Mouse (Mus musculus) kidney, postnatal 25 days (tissue): ENCODE data around the gene Txk.

ENCODE experiments used
- DNase-seq, 2 experiments: peaks; one replicate each; pipeline ENCODE4 v3.0.0; 2021; ENCODE audit warnings: mixed read lengths in 2 of 2

Txk gene

DNA sequence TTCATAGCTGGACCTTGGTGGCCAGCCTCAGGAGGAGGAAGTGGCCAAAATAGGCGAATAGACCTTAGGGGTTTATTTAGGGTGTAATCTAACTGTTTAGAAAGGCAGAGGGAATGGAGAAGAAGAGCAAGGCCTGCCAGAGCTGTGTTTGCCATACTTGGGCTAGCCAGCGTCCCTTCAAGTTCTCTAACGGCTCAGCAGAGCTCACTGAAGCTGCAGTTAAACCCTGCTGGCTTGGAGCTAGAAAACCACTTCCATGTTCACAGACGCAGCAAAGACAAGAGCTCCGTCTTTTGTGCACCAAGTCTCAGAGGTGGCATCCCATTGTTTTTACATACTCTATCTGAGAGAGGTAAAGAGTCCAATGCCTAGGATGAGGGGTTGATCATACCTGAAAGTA is 2.4 kb downstream of the Txk start:
- DNase-seq, result no peak

DNA sequence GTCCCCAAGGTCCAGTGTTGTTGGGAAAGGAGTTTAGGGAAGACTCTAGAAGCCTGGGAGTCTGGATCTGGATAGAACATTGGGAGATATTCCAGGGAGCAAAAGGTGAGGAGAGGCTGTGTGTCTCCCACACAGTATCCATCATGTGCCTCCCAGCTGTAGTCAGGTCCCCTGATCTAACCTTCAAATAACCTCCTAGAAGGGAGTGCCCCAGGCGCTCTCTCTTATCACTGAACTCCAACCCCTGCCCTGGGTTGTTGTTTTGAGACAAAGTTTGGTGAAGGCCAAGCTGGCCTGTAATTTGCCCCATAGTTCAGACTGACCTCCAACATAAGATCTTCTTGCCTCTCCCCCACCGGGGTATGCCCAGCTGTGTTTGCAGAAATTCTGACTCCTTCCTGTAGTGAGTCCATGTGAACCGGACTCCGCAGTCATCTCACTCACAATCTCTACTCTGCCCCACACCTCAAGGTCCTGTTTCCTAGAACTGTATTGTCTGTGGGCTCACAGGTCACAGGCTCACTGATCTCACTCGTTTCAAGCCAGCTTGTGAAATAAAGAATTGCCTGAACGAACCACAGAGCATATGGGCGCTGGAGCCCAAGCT is 3.8 kb downstream of the Txk start:
- DNase-seq, result no peak

DNA sequence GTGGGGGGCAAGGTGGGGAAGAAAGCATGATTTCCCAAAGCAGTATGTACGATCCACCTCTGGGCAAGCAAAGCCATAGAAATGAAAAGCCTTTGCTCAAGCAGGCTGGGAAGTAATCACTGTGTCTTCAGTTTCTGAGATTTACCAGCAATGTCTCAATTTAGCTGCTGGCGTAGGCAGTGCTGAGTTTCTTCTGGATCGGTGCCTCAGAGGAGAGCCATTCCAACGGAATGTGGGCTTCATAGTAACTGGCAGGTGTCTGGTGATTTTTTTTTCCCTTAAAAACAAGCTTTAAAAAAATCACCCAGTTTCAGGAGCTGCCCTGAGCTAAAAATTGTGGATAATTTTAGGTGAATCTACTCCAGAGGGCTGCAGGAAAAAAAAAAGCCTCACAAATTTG is 5.2 kb downstream of the Txk start:
- DNase-seq, result no peak

DNA sequence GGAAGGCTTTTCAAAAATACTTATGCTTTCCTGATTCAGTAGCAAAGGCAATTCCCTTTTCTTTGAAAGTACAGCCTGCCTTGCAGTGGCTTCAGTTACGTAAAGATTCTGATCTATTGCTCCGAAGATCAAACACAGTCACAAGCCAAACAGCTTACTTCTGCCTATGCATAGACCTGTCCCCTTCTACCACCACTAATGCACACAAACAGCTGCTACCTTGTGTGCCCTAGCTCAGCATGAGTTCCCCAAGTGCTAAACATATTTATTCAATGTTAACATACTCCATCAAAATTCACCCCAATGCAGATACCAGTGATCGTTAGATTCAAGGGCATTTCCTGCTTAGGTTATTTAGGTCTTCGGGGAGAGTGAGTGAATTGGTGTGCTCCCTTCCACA is 6.1 kb downstream of the Txk start:
- DNase-seq, result no peak

DNA sequence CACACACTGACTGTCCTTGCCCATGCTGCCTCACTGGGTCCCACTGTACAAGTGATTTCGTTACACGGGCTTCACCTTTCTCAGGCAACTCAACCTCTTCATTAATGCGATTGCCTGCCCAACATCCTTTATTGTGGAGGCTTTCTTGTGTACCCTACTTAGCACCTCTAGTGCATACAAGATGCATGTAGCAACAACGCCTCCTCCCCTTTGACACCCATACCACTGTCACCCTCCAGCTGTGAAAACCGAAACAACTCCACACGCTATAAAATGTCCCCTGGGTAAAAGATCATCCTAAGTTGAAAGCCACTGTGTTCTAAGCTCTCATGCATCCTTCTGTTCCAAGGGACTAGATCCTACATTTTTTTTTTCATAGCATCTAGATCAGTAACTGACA is 9.5 kb downstream of the Txk start:
- DNase-seq, result no peak

DNA sequence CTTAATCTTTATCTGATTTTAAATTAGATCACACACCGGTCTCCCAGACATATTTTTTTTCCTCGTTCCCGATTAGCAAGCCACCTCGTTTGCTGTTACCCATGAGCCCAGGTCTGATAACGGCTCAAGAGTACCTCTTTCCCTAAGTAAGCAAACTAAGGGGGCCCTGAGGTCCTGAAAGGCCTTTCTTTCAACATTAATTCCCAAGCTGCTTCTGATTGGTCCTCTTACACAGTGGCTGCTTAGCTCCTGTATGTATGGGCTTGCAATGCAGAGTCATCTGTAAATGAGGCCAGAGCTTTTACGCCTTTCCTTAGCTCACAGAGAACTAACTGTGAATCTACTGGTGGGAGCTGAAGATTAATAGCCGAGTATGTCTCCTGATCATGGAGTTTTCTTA is 15.7 kb downstream of the Txk start:
- DNase-seq, result no peak

DNA sequence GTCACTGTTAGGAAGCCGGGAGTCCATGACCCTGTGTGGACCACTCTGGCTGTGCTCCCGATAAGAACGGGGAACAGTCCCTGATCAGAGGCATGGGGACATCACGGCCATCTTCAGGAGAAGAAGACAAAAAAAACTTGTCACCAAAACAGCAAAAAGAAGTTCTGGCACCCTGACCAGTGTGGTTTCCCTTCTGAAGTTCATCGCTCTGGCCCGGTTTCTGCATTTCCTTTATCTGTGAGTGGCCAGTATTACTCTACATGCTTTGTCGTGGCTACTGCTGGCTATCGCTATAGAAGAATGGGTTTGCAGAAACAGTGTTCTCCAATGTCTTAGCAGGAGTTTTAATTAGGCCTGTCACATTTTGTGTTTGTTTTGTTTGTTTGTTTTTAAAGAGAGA is 16.1 kb downstream of the Txk start:
- no peak for DNase-seq

DNA sequence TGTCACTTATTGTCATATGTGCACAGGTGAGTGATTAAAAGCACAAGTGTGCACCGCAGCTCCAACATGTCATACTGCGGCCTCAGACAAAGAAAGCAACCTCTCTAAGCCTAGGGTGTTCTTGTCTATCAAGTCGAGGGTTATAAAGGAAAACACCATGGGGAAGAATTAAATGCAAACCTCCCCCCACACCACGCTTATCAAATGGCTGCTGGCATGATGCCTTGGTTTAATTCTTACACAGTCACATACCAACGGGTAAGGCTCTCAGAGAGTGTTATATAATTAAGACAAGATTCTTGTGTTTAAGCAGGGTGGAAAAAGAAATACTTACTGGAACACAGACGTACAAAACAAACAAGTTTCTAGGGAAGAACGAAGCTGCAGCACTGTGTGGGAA is 16.8 kb downstream of the Txk start:
- no peak for DNase-seq

DNA sequence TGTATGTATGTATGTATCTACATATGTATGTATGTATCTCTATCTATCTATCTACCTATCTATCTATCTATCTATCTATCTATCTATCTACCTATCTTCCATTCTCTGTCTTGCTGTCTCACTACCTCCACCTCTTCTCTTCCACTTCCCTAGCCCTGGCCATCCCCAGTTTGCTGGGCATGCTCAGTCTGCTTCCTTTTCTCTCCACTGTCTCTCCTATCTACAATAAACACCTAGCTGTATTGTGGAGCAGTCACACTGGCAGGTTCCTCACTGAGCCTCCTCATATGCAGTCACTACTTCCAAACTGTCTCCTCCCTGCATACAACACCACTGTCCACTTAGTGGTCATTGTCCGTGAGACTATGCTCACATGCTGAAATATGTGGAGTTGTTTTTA is 19.7 kb downstream of the Txk start:
- DNase-seq, result no peak

DNA sequence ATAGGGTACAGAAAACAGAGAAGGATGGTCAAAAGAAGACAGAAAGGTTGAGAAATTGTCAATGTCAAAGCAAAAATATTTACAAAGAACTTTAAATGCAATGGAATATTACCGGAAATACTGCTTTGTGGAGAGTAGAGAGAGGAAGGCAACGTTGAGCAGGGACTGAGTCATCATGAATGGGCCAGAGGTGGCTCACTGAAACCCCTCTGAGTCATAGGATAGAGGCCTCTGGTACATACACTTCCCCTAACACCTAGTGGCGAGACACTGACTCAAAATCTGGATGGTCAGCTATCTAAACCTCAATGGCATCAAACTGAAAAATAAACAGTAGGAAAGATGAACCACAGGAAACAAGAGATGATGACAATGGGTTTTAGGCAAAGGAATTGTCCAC is 27.2 kb downstream of the Txk start:
- no peak for DNase-seq

DNA sequence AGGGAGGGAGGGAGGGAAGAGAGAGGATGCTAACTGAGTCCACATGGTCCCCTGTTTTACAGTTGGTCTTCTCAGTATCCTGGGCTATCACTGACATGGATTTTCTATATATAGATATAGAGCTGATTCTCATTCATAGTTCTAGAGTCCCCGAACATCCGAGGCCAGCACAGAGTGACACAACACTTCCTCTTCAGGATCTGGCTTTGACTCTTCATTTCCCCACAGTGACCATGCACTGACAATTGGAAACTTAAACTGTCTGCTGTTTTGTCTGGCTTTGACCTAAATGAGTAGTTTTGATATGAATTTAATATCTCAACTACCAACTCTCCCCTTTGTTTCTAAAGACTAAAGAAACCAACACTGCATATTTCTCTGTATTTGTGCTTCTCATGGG is 29.1 kb downstream of the Txk start:
- no peak for DNase-seq

DNA sequence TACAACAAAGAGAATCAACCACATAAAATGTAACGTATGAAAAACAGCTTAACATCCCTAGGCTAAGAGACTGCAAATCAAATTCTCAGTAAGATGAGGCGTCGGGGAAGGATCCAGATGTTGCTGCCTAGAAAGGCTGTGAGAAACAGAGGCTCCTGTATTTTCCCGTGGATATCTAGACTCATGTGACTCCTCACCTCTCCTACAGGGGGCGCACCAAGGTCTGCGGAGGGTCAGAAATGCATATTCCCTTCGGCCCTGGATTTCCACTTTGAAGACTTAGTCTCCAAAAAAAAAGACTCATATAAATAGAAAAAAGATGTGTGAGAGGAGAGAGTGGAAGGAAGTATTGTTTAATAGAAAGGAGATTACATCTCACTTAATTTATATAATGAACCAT is 32.0 kb downstream of the Txk start:
- DNase-seq, result no peak

DNA sequence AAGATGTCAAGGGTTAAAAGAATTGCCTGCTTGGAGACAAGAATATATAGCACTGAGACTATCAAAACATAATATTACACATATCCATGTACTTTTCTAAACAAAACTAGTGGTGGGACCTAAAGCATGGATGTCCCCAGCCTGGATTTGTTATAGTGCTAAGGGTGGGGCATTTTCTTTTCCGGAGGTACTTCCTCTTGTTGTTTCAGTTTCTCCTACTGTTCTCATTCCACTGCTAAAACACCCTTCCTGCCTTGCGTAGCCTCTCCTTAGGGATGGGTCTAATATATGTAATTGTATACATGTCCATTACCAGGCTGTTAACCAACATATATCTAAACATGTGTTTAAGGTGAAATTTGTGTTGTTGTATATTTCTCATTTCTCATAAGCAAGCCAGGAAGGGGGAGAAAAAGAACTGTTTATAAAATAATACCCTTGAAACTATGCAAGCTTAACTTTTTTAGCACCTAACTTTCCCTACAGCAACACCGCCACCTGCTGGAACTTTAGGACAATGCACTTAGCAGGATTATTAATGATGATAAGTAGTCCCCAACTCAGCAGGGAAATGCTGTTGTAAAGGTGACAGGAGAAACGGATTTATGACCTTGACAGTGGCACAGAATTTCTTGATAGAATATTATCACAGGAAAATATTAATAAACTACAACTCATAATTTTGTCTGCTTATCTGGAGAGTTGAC is 41.9 kb downstream of the Txk start:
- DNase-seq, result peak; percentile 51 to 73

DNA sequence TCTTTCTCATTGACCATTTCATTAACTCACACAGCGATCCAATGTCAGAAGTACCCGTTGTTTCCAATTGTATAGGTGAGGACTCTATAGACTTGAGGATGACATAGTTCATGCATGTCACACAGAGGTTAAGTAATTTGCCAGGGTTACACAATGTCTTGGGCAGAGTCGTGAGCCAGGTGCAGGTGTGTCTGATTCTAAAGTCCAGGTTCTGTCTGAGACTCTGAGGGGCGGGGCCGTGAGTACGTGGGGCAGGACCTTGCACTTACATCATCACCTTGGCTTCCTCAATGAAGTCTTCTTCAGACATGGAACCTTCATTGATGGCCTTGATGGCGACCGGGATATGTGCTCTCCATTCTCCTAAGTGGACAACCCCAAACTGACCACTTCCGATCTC is 42.6 kb downstream of the Txk start:
- DNase-seq, result no peak

DNA sequence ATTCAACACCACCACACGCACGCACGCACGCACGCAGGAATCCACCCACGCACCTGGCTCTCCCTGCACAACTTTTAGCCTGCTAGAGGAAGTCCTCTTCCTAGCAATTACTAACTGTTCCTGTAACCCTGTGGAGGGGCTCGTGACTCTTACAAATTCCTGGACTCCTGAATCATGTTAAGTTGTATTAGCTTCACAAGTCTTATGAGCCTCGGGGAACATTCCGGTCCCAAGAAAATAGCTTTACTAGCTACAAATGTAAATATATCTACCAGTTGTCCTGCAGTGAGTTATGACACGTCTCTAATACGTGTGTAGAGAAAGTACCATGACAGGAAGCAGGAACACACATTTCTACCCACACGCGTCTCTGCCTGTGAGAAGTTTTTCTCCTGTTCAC is 43.1 kb downstream of the Txk start:
- DNase-seq, result no peak

DNA sequence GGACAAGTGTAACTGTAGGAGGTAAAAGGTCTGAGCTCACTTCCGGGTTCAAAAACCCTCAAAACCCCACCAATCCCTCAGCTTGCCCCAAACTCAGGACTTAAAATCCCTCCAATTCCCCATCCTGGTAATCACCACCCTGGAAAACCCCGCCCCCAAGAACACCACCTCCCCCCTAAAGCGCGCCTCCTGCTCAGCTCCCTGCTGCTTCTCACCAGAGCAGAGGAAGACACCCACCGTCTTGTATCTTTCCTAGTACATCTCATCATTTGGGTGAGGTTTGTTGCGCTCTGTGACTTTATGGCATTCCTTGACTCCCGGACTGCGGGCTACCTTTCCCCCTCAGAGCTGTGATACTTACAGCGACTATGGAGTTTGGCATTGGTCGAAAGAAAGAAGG is 45.9 kb downstream of the Txk start:
- no peak for DNase-seq

DNA sequence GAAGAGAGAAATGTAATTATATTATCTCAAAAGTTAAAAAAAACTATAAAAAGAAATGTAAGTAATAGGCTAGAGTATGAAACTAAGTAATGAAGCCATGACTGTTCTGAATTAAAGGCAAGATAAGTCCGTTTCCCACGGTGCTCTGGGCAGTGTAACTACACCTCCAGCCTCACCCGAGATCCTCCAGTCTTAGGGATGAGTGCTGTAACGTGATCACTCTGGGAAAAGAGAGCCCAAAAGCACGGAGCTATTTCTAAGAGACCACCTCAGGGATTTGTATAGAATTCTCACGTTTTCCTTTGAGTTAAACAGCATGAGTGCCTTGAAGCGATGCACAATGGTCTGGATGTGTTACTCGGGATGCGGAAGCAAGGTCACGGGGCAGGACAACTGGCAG is 46.5 kb downstream of the Txk start:
- DNase-seq, result no peak

DNA sequence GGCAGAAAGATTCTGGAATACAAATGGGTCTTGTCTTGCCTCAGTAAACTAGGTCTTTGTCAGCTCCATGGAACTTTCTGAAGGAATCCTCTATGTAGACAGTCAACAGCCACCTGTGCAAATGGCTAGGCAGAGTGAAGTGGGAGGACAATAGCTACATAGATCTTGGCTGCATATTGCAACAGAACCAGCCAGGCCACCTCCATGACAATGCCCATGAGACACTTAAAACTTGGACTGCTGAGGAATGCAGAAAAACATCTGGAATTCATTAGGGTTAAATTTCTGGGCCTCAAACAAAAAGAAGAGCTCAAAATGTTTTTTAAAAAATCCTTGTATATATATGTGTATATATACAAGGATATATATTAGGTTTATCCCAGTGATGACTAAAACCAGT is 50.4 kb downstream of the Txk start:
- DNase-seq, result no peak

DNA sequence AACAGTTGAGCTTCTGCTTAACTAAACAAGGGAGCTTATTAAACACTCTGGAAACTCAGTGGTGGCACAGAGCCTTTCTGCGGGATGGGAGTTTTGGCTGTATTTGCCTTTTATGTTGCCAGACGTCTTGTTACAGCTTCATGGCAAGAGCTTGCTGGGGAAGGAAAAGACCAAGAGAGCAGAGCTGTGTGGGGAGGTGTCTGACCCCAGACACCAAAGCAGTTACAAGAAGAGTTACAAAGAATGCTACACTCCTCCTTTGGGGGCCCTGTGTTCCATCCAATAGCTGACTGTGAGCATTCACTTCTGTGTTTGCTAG is 53.1 kb downstream of the Txk start:
- DNase-seq, result no peak

DNA sequence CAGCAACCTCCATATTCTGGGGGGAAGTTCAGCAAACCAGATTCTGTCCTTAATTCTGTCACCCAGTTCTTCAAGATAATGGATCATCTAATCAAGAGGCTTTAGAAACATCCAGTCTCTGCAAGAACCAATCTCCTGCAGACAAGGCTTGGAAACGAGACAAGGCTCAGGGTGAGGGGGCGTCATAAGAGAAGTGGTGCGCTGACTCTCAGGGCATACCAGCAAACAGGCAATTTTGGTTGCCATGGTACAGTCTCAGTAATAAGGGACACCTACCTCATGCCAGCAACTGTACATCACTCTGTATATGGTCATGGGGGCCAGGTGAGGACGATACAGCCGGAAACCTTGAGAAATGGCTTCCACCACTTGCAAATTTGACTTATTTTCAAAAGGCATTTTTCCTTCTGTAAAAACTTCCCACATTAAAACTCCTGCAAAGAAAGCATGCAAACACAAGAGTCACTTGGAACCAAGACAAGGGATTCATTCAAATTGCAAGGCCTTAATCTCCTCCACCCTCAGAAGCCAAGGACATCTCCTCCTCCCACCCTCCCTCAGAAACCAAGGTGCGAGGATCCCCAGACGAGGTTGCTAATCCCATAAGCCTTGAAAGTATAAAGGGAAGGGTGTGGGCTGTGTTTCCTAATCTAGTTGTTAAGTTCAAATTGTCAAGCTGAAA is 53.6 kb downstream of the Txk start:
- DNase-seq, result no peak

DNA sequence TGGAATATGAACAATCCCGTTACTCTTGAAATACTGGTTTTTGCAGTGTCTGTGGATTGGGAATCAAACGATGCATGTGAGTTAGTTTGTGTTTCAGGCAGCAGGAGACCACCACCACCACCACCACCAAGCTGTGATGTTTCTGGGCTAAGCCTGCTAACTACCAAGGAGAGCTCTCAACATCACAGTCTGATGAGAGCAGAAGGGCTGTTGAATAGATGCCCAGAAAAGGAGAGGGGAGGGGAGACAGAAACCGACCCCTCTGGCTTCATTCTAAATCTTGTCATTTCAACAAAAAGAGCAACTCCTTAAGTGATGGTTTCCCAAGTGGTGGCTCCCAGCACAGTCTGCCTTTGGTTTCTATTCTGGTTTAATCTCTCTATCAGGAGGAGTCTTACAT is 54.2 kb downstream of the Txk start:
- DNase-seq, result no peak

DNA sequence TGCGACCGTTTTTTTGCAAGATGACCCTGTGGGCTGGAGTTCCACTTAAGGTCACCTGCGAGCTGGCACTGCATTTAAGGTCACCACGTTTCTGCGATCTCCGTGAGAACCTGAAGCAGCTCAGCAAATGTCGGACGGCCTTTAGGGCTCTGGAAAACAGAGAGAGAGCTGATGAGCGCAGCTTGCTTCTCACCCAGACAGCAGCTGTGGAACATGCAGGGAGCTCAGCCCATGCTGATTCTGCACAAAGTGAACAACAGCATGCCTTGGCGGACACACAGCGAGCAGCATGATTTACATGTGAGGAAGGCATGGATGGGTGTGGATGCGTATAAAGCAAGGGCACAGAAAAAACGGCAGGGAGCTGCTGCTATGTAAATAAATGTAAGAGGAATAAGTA is 56.1 kb downstream of the Txk start:
- DNase-seq, result no peak

DNA sequence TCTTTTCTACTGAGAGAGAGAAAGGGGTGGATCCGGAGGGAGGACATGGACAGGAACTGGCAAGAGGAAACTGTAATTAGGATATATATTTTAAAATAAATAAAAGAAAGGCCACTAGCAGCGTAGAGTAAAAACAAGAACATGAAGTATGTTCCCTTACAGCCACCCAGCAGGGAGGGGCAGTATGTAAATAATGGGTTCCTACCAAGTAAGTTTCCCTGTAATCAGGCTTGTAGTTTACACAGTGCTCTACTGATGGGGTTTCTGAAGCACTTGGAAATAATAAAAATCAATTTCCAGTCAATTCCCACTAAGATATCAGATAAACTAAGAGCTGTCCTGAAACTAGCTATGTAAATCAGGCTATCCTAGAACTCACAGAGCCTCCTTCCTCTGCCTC is 57.9 kb downstream of the Txk start:
- DNase-seq, result no peak

DNA sequence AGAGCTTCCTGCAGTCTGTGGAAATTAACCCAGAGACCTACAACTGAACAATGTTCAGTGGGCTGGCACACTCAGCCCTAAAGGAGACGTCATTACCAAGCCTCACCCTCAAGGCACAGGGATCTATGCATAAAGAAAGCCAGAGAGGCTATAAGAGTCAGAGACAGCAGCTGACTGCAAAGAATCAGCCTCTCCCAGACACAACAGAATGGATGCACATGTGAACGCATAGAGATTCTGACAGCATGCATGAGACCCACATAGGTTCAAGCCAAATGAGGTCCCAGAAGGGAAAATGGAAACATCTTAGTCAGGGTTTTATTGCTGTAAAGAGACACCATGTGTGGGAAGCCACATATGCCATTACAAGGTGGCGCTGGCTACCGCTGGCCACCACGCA is 62.1 kb downstream of the Txk start:
- no peak for DNase-seq

DNA sequence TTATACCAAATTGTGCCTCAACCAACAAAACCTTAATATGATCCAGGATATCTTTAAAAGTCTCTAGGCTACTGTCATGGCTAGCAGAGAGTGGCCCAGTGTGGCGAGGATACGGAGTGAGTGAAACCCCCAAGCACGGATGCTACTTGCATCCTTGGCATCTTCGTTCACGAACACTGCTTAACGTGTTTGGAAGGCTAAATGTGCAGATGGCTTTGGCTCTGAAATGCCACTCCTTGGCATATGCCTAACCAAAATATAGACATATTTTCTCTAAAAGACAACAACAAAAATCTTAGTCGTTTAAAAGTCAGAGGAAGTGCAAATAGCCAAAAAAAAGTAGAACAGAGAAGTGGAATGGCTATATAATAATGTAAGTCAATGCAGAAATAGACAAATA is 63.0 kb downstream of the Txk start:
- DNase-seq, result no peak
